Mouse (Mus musculus) ES-E14 (cell line): Measurements from ENCODE around the gene Tmem163.

Experiments used
- CHD2 ChIP-seq: IDR thresholded peaks from 2 replicates; pipeline ENCODE4 v1.6.1; 2014; ENCODE audit warnings: mild to moderate bottlenecking, low read depth, low read length, inconsistent platforms
- HCFC1 ChIP-seq: IDR thresholded peaks from 2 replicates; pipeline ENCODE4 v1.6.1; 2012; ENCODE audit warnings: low read length, inconsistent platforms, borderline replicate concordance; ENCODE audit not compliant: insufficient read depth
- MAFK ChIP-seq: IDR thresholded peaks from 2 replicates; pipeline ENCODE4 v1.6.1; 2014; ENCODE audit warnings: mild to moderate bottlenecking, low read depth, low read length, inconsistent platforms; ENCODE audit not compliant: insufficient read depth
- ZC3H11A ChIP-seq: IDR thresholded peaks from 2 replicates; pipeline ENCODE4 v1.6.1; 2012; ENCODE audit warnings: low read depth, mild to moderate bottlenecking, inconsistent platforms, low read length, borderline replicate concordance
- ZNF384 ChIP-seq: IDR thresholded peaks from 2 replicates; pipeline ENCODE4 v1.6.1; 2012; ENCODE audit warnings: low read depth, low read length, inconsistent platforms

GRCm38 (mm10) chr1:127595735-127596134, 83.6 kb downstream of the Tmem163 start:
- TF ChIP-seq MAFK (no peak), ZNF384 (no peak), CHD2 (no peak), HCFC1 (no peak), ZC3H11A (no peak)
